Mouse (Mus musculus) midbrain, embryonic 16.5 days (tissue): ENCODE data around the gene Pdzrn4. TPM values are rescaled to one million over a fixed set of nuclear protein-coding genes. Genes with fewer than 3 reads are reported as not detected.

Source experiments
- ATAC-seq: fragments of 200-750 bp; cut with Nextera tagmentation; 2 replicates; pipeline ENCODE4 v1.8.0; 2017; ENCODE audit warnings: moderate TSS enrichment
- H3K27ac ChIP-seq: fragments of 300-500 bp; sonication (generic); 2 replicates; pipeline ENCODE4 v1.5.1; 2014; ENCODE audit warnings: mild to moderate bottlenecking, low read length, mixed read lengths
- H3K27me3 ChIP-seq: fragments of 300-500 bp; sonication (generic); 2 replicates; pipeline ENCODE4 v1.6.1; 2014; ENCODE audit warnings: low read depth, low read length, mixed read lengths; ENCODE audit not compliant: control insufficient read depth, insufficient read depth
- H3K36me3 ChIP-seq: fragments of 300-500 bp; sonication (generic); 2 replicates; pipeline ENCODE4 v1.6.1; 2014; ENCODE audit warnings: mild to moderate bottlenecking, low read length, moderate library complexity, mixed read lengths; ENCODE audit not compliant: control insufficient read depth, insufficient read depth
- H3K4me1 ChIP-seq: fragments of 300-500 bp; sonication (generic); 2 replicates; pipeline ENCODE4 v1.6.1; 2014; ENCODE audit warnings: mild to moderate bottlenecking, low read length, mixed read lengths; ENCODE audit not compliant: control insufficient read depth, insufficient read depth
- H3K4me2 ChIP-seq: fragments of 300-500 bp; sonication (generic); 2 replicates; pipeline ENCODE4 v1.6.1; 2014; ENCODE audit warnings: mild to moderate bottlenecking, low read length, mixed read lengths
- H3K4me3 ChIP-seq: fragments of 300-500 bp; sonication (generic); 2 replicates; pipeline ENCODE4 v1.5.1; 2014; ENCODE audit warnings: low read depth, mild to moderate bottlenecking, low read length, moderate library complexity, mixed read lengths
- H3K9ac ChIP-seq: fragments of 300-500 bp; sonication (generic); 2 replicates; pipeline ENCODE4 v1.6.1; 2014; ENCODE audit warnings: low read depth, low read length, mixed read lengths
- H3K9me3 ChIP-seq: fragments of 300-500 bp; sonication (generic); replicated peaks from 2 replicates; pipeline ENCODE4 v1.6.1; 2014; ENCODE audit warnings: mild to moderate bottlenecking, low read length, mixed read lengths; ENCODE audit not compliant: control insufficient read depth, poor library complexity, severe bottlenecking
- WGBS: fragments of 180-500 bp; shearing (Covaris S2); extraction: QIAGEN DNeasy Blood & Tissue Kit; methylation state at CpG from one replicate; pipeline ENCODE4 v1.1.7; 2014; 5-methylcytosine and 5-hydroxymethylcytosine counted together
- polyA plus RNA-seq: library from polyadenylated mRNA; unstranded; fragments of >200 nt; fragmentation: Nextera tagmentation; extraction: Ambion mirVana; gene quantifications from 2 replicates; pipeline ENCODE4 v1.2.1, GENCODE M21; 2015

Gene Pdzrn4
- polyA plus RNA-seq, 1 experiment from 2014 or later = 37.1 TPM

GRCm38 (mm10) chr15:92401554-92401953 lies 4.9 kb downstream of the Pdzrn4 start:
- Histone ChIP-seq H3K4me3 (no peak overlapping the region), H3K4me1 (peaks cover 9% of the 10 kb centered on the region), H3K27ac (no peak overlapping the region), H3K9me3 (no peaks in the 10 kb centered on the region), H3K27me3 (peaks cover 7% of the 10 kb centered on the region), H3K4me2 (no peak overlapping the region), H3K36me3 (no peaks in the 10 kb centered on the region), H3K9ac (no peak overlapping the region)
- 72% methylated on average over 6 of the region's 6 CpGs for WGBS
- no peak for ATAC-seq

GRCm38 (mm10) chr15:92415323-92415722 lies 18.6 kb downstream of the Pdzrn4 start:
- no peak for ATAC-seq
- 7% methylated on average over 4 of the region's 4 CpGs for WGBS
- H3K4me1 ChIP-seq = 0 out of 2 replicates have a peak, but pooled peaks cover 2% of the 10 kb centered on the region

GRCm38 (mm10) chr15:92416141-92416540 lies 19.5 kb downstream of the Pdzrn4 start:
- WGBS = 78% methylated on average over 6 of the region's 6 CpGs
- 0 out of 2 replicates have a peak, but pooled peaks cover 2% of the 10 kb centered on the region for H3K4me1 ChIP-seq
- no peak overlapping the region for H3K4me3 ChIP-seq
- H3K9ac ChIP-seq = no peak overlapping the region
- H3K36me3 ChIP-seq = no peaks in the 10 kb centered on the region
- no peak overlapping the region for H3K4me2 ChIP-seq
- no peaks in the 10 kb centered on the region for H3K27me3 ChIP-seq
- H3K9me3 ChIP-seq = no peaks in the 10 kb centered on the region
- H3K27ac ChIP-seq = no peak overlapping the region
- no peak for ATAC-seq

More at GRCm38 (mm10) chr15:92415323-92415722, 18.6 kb downstream of the Pdzrn4 start:
- Histone ChIP-seq H3K27ac (no peak overlapping the region), H3K36me3 (no peaks in the 10 kb centered on the region), H3K4me2 (no peak overlapping the region), H3K4me3 (no peak overlapping the region), H3K9me3 (no peaks in the 10 kb centered on the region), H3K27me3 (no peaks in the 10 kb centered on the region), H3K9ac (no peak overlapping the region)

GRCm38 (mm10) chr15:92416658-92417057 lies 20.0 kb downstream of the Pdzrn4 start:
- H3K27me3 ChIP-seq = no peaks in the 10 kb centered on the region
- 31% methylated on average over 7 of the region's 7 CpGs for WGBS
- 0 out of 2 replicates have a peak, but pooled peaks cover 2% of the 10 kb centered on the region for H3K4me1 ChIP-seq
- no peak overlapping the region for H3K4me3 ChIP-seq
- ATAC-seq = no peak
- no peaks in the 10 kb centered on the region for H3K36me3 ChIP-seq
- no peak overlapping the region for H3K27ac ChIP-seq
- no peak overlapping the region for H3K9ac ChIP-seq
- H3K4me2 ChIP-seq = no peak overlapping the region
- H3K9me3 ChIP-seq = no peaks in the 10 kb centered on the region

- Histone ChIP-seq H3K4me1 (0 out of 2 replicates have a peak, but pooled peaks cover 2% of the 10 kb centered on the region), H3K36me3 (no peaks in the 10 kb centered on the region), H3K27me3 (no peaks in the 10 kb centered on the region), H3K9me3 (no peaks in the 10 kb centered on the region), H3K27ac (no peak overlapping the region), H3K9ac (no peak overlapping the region), H3K4me2 (no peak overlapping the region), H3K4me3 (no peak overlapping the region)
- no peak for ATAC-seq
- 52% methylated on average over 3 of the region's 3 CpGs for whole genome bisulfite sequencing
Observed at GRCm38 (mm10) chr15:92417120-92417519, 20.4 kb downstream of the Pdzrn4 start.

GRCm38 (mm10) chr15:92434605-92435004 lies 37.9 kb downstream of the Pdzrn4 start:
- Histone ChIP-seq H3K27ac (no peak overlapping the region), H3K4me1 (peaks cover 9% of the 10 kb centered on the region; the same call in 1 of the 2 replicates), H3K27me3 (no peaks in the 10 kb centered on the region), H3K4me3 (no peak overlapping the region), H3K4me2 (no peak overlapping the region), H3K9me3 (no peaks in the 10 kb centered on the region), H3K9ac (no peak overlapping the region), H3K36me3 (no peaks in the 10 kb centered on the region)
- 3% methylated on average over 6 of the region's 6 CpGs for WGBS
- ATAC-seq = 0 out of 2 replicates have a peak, but pooled peaks have one; percentile 48

GRCm38 (mm10) chr15:92435306-92435705 lies 38.6 kb downstream of the Pdzrn4 start:
- no peak for ATAC-seq
- Histone ChIP-seq H3K4me2 (no peak overlapping the region), H3K27ac (no peak overlapping the region), H3K4me3 (no peak overlapping the region), H3K36me3 (no peaks in the 10 kb centered on the region), H3K4me1 (peaks cover 9% of the 10 kb centered on the region; the same call in 1 of the 2 replicates), H3K9ac (no peak overlapping the region), H3K9me3 (no peaks in the 10 kb centered on the region), H3K27me3 (no peaks in the 10 kb centered on the region)
- 14% methylated on average over 4 of the region's 4 CpGs for WGBS

- Histone ChIP-seq H3K4me2 (0 out of 2 replicates have a peak overlapping the region, but pooled peaks have one; percentile 6), H3K4me3 (no peak overlapping the region), H3K27ac (no peak overlapping the region), H3K4me1 (peaks cover 5% of the 10 kb centered on the region; the same call in 1 of the 2 replicates), H3K9ac (no peak overlapping the region), H3K9me3 (no peaks in the 10 kb centered on the region), H3K36me3 (no peaks in the 10 kb centered on the region), H3K27me3 (no peaks in the 10 kb centered on the region)
- 74% methylated on average over 19 of the region's 19 CpGs for WGBS
- no peak for ATAC-seq
Observed at GRCm38 (mm10) chr15:92441630-92442180, 45.0 kb downstream of the Pdzrn4 start.

- ATAC-seq = peak; percentile 64; the same call in 1 of the 2 replicates
- no peaks in the 10 kb centered on the region for H3K9me3 ChIP-seq
- peaks cover 5% of the 10 kb centered on the region; the same call in 1 of the 2 replicates for H3K4me1 ChIP-seq
- no peak overlapping the region for H3K4me3 ChIP-seq
- H3K27me3 ChIP-seq = no peaks in the 10 kb centered on the region
- H3K36me3 ChIP-seq = no peaks in the 10 kb centered on the region
- no peak overlapping the region for H3K27ac ChIP-seq
- no peak overlapping the region for H3K4me2 ChIP-seq
- WGBS = 47% methylated on average over 8 of the region's 8 CpGs
- H3K9ac ChIP-seq = no peak overlapping the region
Observed at GRCm38 (mm10) chr15:92447708-92448147, 51.0 kb downstream of the Pdzrn4 start.
